Mouse (Mus musculus) liver, postnatal 0 days (tissue): ENCODE data around the gene Ugt1a7c.

Experiments
- CTCF ChIP-seq: sonication (generic); IDR thresholded peaks from 2 replicates; pipeline ENCODE4 v1.5.1; 2016; ENCODE audit warnings: antibody characterized with exemption, low read depth
- EP300 ChIP-seq: IDR thresholded peaks from 2 replicates; pipeline ENCODE4 v1.6.1; 2016; ENCODE audit warnings: antibody characterized with exemption, low read depth, mild to moderate bottlenecking

- TF ChIP-seq CTCF (no peak), EP300 (no peak)
Observed at GRCm38 (mm10) chr1:88165711-88166110, 70.8 kb downstream of the Ugt1a7c start, which contains the start of gene Ugt1a5.
